Mouse (Mus musculus): Measurements from ENCODE around the gene Cic.

DNA sequence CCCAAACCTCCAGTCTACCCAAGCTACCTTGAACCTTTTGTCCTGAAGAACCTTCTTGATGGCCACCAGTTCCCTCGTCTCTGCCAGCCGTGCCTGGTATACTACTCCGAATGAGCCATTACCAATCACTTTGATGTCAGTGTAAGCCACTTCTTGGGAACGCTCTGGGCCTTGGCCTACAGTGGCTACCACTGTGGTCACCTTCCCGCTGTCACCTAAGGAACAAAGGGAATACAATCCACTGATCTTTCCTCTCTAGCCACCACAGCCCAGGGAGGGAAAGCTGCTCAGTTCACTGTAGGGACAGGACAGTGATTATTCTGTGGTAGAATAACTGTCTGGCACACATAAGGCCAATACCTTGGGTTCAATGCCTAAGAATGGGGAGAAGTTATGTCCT lies 32.0 kb upstream of the Cic start:
- TF ChIP-seq POLR2A (IDR thresholded peaks at IDR 0.05; ENCODE audit: borderline replicate concordance, control insufficient read depth, low read depth, low read length) (no peak), CTCF (IDR thresholded peaks at IDR 0.05; ENCODE audit: control insufficient read depth, insufficient read depth, low read length) (no peak)
